Mouse (Mus musculus) heart, postnatal 0 days (tissue): ENCODE results near the gene Ifih1.

Experiments used
- CTCF ChIP-seq: IDR thresholded peaks from 2 replicates; pipeline ENCODE4 v1.5.1; 2016; ENCODE audit warnings: antibody characterized with exemption, control low read depth, low read depth
- EP300 ChIP-seq: IDR thresholded peaks from 2 replicates; pipeline ENCODE4 v1.6.1; 2016; ENCODE audit warnings: antibody characterized with exemption, low read depth

DNA sequence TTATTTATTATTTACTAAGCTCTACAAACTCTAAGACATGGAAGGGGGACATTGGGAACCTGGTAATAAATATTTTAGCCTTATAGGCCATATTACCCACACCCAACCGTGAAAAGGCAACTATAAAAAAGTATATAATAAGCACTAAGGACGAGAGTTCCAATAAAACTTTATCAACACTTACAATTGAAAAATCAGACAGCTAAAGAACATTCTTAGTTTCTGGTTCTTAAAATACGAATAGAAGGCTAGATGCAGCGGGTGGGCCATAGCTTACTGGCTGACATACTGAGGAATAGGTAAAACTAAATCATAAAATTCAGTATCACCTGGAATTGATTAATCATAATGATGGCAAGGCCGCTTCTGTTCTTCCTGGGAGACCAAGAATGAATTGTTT, 1.2 kb downstream of the Ifih1 start:
- TF ChIP-seq CTCF (no peak), EP300 (no peak)
